Mouse (Mus musculus): ENCODE measurements around the gene Nudt17. TPM values are rescaled to one million over a fixed set of nuclear protein-coding genes. Genes with fewer than 3 reads are reported as not detected.
A peak's percentile ranks its signal among the peaks of the same experiment; 100 is the strongest.
"Not testable (repeated sequence)": the region's sequence is repeated elsewhere in the genome, so short reads cannot be mapped to it uniquely, and the experiment has no call there.

The Nudt17 gene
- total RNA-seq, 2 experiments from 2014 or later, result 2.1 to 2.2 TPM

GRCm38 (mm10) chr3:96675690-96676089, 32.7 kb downstream of the Nudt17 start:
- intact Hi-C loops (cut with DNase I), result no loop called here
- DNase-seq, result no peak

- intact Hi-C loops (cut with DNase I), result no loop called here
These were observed 33.2 kb downstream of the Nudt17 start for GRCm38 (mm10) chr3:96675171-96675570.

DNA sequence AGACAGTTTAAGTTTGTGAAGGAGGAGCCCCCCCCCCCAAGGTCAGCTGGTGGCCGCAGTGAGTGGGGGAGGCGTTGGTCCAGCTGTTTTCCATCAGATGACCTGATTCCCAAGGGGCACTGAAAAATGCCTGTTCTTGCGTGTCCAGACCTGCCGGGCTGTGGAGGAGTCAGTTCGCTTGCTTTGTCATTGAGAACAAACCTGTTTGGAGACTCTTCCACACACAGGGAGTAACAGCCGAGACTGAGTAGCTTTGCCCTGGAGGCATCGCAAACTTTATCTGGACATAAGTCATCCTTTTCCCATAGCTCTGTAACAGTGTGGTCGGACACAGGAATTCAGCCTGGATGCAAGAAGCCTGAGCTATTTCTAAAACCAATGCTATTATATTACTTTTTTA, 33.9 kb downstream of the Nudt17 start:
- no peak for DNase-seq
- intact Hi-C loops (cut with DNase I), result no loop called here

More at GRCm38 (mm10) chr3:96675171-96675570, 33.2 kb downstream of the Nudt17 start:
- no peak for DNase-seq

GRCm38 (mm10) chr3:96673514-96673913, 34.8 kb downstream of the Nudt17 start:
- intact Hi-C loops (cut with DNase I), result no loop called here
- no peak for DNase-seq

DNA sequence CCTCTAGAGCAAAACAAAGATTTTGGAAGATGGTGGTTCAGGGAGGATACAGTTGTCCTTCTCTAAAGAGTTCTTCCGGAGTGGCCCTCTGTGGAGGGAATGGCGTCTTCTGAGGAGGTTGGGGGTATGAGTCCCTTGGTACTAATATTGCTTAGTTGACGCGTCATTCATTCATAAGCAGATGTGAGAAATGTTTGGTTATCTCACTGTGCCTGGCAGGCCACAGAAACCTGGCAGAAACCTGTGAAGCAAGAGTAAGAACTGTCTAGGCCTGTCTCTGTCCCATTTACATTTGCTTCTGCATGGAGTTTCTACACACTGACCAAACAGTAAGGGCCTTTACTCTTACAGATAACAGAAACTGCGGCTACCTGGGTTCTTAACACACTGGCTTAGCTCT, 36.8 kb downstream of the Nudt17 start:
- intact Hi-C loops (cut with DNase I), result no loop called here
- no peak for DNase-seq

DNA sequence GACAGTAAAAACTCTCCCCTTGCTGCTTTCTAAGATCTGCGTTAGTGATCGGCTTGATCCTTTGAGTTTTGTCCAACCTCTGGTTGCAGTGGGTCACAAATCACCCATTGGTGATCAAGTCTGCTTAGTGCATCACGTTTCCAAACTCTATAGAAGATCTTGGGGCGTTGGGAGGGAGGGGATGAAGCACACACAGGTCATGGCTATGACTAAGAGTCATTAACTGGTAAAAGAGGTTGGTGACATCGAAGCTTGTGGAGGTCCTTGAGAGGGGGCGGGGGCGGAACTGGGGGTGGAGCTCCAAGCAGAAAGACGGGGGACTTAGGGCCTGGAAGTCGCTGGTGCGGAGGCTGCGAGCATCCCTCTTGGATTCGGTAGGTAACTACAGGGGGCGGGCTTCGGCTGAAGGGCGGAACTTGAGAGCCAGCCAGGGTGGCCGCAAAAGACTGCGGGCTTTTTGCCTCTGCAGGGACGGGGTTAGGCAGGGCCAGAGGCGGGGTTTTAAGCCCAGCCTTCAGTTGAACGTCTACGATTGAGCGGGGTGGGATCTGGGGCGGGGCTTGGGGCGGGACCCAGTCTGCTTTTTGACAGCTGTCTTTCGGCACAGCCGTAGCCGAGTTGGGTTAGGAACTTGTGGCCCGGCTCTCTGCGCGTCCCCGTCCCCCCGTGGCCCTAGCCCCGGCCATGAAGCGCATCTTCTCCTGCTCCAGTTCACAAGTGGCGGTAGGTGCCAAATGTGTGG, 38.5 kb downstream of the Nudt17 start, which contains the start of gene Ankrd35:
Gene Ankrd35, plus strand, starts transcription at position 405 of the 742 bp plus-strand sequence.
- peak; percentile 74 to 84 for DNase-seq
- intact Hi-C loops (cut with DNase I), result loop anchor here (5.0 kb wide), 1 partner anchor 37 kb away; the partner anchor contains the start of gene Nudt17

- DNase-seq, result no peak
- intact Hi-C loops (cut with DNase I), result loop anchor here (5.0 kb wide), 1 partner anchor 39 kb away; the partner anchor contains the start of gene Nudt17
These were observed 39.8 kb downstream of the Nudt17 start for GRCm38 (mm10) chr3:96668424-96669067.

GRCm38 (mm10) chr3:96667316-96667715, 41.0 kb downstream of the Nudt17 start:
- DNase-seq, result peak in 1 of 2 experiments; percentile 17
- intact Hi-C loops (cut with DNase I), result loop anchor here (5.0 kb wide), 1 partner anchor 40 kb away; the partner anchor contains the start of gene Nudt17

DNA sequence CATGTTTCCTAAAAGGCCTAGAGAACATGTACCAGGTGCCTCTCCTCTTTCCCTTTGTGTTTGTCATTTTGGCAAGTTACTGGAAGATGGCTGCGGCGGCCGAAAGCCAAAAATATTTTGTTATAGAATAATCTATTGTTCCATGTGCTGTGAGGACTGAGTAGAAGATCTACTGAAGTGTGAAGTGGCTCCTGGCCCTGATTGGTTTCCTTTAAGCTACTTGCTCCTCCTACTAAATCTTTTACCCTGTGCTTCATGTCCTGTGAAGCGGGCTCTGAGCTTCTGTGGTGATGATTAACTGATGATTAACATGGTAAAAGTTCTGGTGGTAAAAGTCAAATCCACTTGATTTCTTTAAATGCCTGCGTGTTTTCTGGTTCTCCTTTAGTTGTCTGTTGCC, 41.4 kb downstream of the Nudt17 start:
- intact Hi-C loops (cut with DNase I), result loop anchor here (5.0 kb wide), 1 partner anchor 40 kb away; the partner anchor contains the start of gene Nudt17

DNA sequence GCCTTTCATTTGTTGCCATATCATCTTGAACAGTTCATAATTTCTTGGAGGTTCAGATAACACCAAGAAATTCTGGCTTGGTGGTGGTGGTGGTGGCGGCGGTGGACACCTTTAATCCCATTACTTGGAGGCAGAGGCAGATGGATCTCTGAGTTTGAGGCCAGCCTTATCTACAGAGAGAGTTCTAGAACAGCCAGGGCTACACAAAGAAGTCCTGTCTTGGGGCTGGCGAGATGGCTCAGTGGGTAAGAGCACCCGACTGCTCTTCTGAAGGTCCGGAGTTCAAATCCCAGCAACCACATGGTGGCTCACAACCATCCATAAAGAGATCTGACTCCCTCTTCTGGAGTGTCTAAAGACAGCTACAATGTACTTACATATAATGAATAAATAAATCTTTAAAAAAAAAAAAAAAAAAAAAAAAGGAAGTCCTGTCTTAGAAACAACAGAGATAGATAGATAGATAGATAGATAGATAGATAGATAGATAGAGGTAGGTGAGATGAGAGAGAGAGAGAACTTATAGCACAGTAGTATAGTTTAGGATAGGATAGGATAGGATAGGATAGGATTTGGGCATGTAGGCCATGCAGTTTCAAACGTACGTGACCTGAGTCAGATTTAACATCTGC, 42.5 kb downstream of the Nudt17 start:
- intact Hi-C loops (cut with DNase I), result loop anchor here (5.0 kb wide), 1 partner anchor 41 kb away; the partner anchor contains the start of gene Nudt17

More for the DNA sequence above, 41.4 kb downstream of the Nudt17 start:
- no peak for DNase-seq

GRCm38 (mm10) chr3:96663432-96664239, 44.7 kb downstream of the Nudt17 start:
- intact Hi-C loops (cut with DNase I), result no loop called here
- peak; percentile 82 to 89 for DNase-seq

More for the DNA sequence above, 42.5 kb downstream of the Nudt17 start:
- not testable (repeated sequence) for DNase-seq

DNA sequence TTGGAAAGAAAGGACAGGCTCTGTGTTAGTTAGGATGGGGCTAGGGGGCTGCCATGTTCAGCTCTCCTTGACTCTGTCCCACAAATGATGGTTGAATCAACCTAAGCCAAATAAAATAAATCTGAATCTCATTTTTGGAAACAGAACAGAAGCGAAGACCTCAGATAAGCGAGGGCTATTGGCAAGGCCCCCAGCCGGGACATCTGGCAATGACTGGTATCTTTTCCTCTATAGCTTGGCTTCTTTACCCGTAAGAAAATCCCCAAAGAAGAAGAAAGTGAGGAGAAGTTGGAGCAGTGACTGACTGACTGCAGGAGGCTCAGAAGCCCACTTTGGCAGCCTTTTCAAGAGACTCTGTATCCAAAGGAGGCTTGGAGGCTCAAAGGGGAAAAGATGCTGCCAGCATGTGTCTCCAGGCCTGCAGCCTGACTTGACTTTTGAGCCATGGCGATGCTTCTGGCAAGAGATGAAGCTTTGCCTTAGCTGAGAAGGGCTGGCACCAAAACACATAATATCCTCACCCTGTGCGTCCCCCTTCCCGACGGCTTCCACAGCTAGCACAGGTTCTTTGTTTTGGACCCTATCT, 45.5 kb downstream of the Nudt17 start:
- intact Hi-C loops (cut with DNase I), result no loop called here

GRCm38 (mm10) chr3:96660901-96661300, 47.5 kb downstream of the Nudt17 start:
- no peak for DNase-seq
- intact Hi-C loops (cut with DNase I), result no loop called here

More for the DNA sequence above, 45.5 kb downstream of the Nudt17 start:
- DNase-seq, result no peak

Other genes with a start within 250 kb of the Nudt17 start
- gene Hfe2, start 183.4 kb downstream of the Nudt17 start, total RNA-seq (2021), result 100 to 1,000 TPM; 219 to 221 TPM
- 100 to 1,000 TPM; 512 to 552 TPM for gene Txnip, start 150.6 kb downstream of the Nudt17 start, total RNA-seq (2021)
- gene Gm16253, start 131.6 kb downstream of the Nudt17 start, total RNA-seq (2021), result 1 to 10 TPM; 3.7 to 4.5 TPM
- 10 to 100 TPM; 21.8 to 25.3 TPM for gene Polr3gl, start 114.4 kb downstream of the Nudt17 start, total RNA-seq (2021)
- 1 to 10 TPM; 1.3 to 1.8 TPM for gene Ankrd34a, start 111.9 kb downstream of the Nudt17 start, total RNA-seq (2021)
- 10 to 100 TPM; 28.3 to 28.6 TPM for gene Lix1l, start 107.4 kb downstream of the Nudt17 start, total RNA-seq (2021)
- gene Rbm8a, start 78.6 kb downstream of the Nudt17 start, total RNA-seq (2021), result 10 to 100 TPM; 37.9 to 40.5 TPM
- gene Pex11b, start 73.2 kb downstream of the Nudt17 start, total RNA-seq (2021), result 10 to 100 TPM; 30.5 to 30.7 TPM
- under 1 TPM in 1 of 2 experiments, not detected in 1; 0.17 TPM for gene Gm42957, start 73.1 kb downstream of the Nudt17 start, total RNA-seq (2021)
- gene Itga10, start 63.0 kb downstream of the Nudt17 start, total RNA-seq (2021), result 1 to 10 TPM in 1 of 2 experiments, under 1 TPM in 1; 0.85 to 1.2 TPM
- under 1 TPM; 0.84 to 0.93 TPM for gene Ankrd35, start 38.4 kb downstream of the Nudt17 start, total RNA-seq (2021)
- gene Pias3, start 12.2 kb downstream of the Nudt17 start, total RNA-seq (2021), result 10 to 100 TPM; 18.1 to 22.1 TPM
- 10 to 100 TPM; 21.8 to 24.3 TPM for gene Polr3c, start 19.1 kb upstream of the Nudt17 start, total RNA-seq (2021)
- gene Rnf115, start 19.1 kb upstream of the Nudt17 start, total RNA-seq (2021), result 10 to 100 TPM; 20.7 to 23.2 TPM
- gene Pdzk1, start 120.7 kb upstream of the Nudt17 start, total RNA-seq (2021), result under 1 TPM in 1 of 2 experiments, not detected in 1; 0.12 TPM
- gene Cd160, start 120.8 kb upstream of the Nudt17 start, total RNA-seq (2021), result not detected
- gene Gja5, start 196.1 kb upstream of the Nudt17 start, total RNA-seq (2021), result 10 to 100 TPM; 12.2 to 18.4 TPM
- gene Gpr89, start 196.8 kb upstream of the Nudt17 start, total RNA-seq (2021), result 10 to 100 TPM; 19.0 to 21.0 TPM
- not detected for gene Gja8, start 217.5 kb upstream of the Nudt17 start, total RNA-seq (2021)